ENCODE assay signal across 14 mouse cellular contexts in the genomic region with DNA sequence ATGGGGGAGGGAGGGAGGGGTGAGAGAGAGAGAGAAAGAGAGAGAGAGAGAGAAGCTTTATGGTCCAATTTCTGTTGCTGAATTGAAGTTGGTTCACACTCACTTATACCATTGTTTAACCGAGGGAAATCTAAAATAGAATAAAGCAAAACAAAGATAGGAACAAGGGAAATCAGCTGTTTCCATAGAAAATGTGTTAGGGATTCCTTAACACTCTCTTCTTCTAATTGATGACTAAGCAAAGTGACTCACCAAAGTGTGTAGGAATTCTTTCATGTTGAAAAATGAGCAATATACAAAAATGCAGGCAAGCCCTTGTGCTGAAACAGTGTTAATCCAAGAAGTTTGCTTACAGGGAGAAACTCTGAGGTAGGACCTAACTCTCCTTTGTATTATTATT.
A peak's percentile ranks its signal among the peaks of the same experiment; 100 is the strongest.
DNase-seq lines count a peak whose midpoint lies in the region.
"Had no signal": no experiment of that assay in that cellular context is flagged by ENCODE, and none has a peak within 500 bp of the region (broad histone marks: within the 10 kb centered on the region; RNA-seq: fewer than 3 reads in every experiment).

No protein-coding gene starts in this region.

- peak; percentile 5 for DNase-seq in 416B (ENCODE audit: low read depth)
- DNase-seq in Muller cell, postnatal 12 days (ENCODE audit: inconsistent ontology term), result peak; percentile 60
- peak; percentile 33 for DNase-seq in telencephalon, adult 2 months (ENCODE audit: low read depth, low spot score)
- DNase-seq in cerebellum, adult 8-10 months, result no peak
- DNase-seq in cerebellum, adult 9-11 months, result no peak
- DNase-seq: adrenal gland, adult 2 months; adrenal gland, postnatal 10 days; adrenal gland, postnatal 25 days; B cell, adult 2 months; cerebellum, adult 11-12 months; cerebellum, adult 2 months; cerebellum, postnatal 10 days; cerebellum, postnatal 25 days; forebrain, postnatal 0 days had no signal

Comparison
In these comparisons a context has a peak if more than half of its experiments do, and no peak if none do; other contexts are left out.
1. DNase-seq: peak in 416B (single experiment), Muller cell, postnatal 12 days (single experiment) and telencephalon, adult 2 months (single experiment); none in cerebellum, adult 8-10 months (single experiment) and cerebellum, adult 9-11 months (single experiment).